Mouse (Mus musculus) embryo, embryonic 11.5 days (tissue): ENCODE results near the gene Trio.

Experiments used
- DNase-seq: peaks from one replicate; pipeline ENCODE4 v3.0.0-alpha.2; 2012; ENCODE audit warnings: low read depth, low spot score

The Trio gene

GRCm38 (mm10) chr15:28037651-28038050, 12.0 kb upstream of the Trio start:
- no peak for DNase-seq

GRCm38 (mm10) chr15:28035601-28036000, 10.0 kb upstream of the Trio start:
- no peak for DNase-seq

DNA sequence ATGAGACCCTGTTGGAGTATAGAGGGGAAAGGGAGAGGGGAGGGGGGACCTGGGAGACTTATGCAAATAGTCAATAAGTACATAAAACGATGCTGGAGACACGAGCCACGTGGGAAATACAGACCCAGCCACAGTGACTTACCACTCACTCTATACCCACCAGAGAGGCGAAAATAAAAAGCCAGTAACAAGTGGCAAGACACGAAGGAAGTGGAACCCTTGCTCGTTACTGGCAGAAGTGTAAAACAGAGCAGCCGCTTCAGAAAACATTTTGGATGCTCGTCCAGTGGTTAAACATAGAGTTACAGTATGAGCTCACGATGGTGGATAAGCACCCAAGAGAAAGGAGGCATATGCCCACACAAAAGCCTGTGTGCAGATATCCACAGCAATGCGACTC, 9.0 kb upstream of the Trio start:
- DNase-seq = no peak

- no peak for DNase-seq
These were observed 3.7 kb upstream of the Trio start for GRCm38 (mm10) chr15:28029371-28029770.

GRCm38 (mm10) chr15:28028542-28028941, 2.9 kb upstream of the Trio start:
- no peak for DNase-seq

DNA sequence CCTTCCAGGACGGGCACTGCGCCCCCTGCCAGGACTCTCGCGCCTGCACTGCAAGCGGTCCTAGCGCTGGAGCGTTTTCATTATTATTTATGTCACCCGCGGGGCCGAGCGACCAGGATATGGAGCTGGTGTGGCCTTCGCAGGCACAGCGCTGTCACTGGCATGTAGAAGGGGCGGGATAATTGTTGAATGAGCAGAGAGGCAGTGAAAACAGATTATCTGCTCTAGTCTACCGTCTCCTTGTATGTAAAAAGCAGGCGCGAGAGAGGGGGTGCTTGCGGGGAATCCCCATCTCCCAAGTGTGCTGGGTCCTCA, 476 bp upstream of the Trio start:
- no peak for DNase-seq

GRCm38 (mm10) chr15:28024965-28025338, 696 bp downstream of the Trio start:
- DNase-seq = peak; percentile 26

DNA sequence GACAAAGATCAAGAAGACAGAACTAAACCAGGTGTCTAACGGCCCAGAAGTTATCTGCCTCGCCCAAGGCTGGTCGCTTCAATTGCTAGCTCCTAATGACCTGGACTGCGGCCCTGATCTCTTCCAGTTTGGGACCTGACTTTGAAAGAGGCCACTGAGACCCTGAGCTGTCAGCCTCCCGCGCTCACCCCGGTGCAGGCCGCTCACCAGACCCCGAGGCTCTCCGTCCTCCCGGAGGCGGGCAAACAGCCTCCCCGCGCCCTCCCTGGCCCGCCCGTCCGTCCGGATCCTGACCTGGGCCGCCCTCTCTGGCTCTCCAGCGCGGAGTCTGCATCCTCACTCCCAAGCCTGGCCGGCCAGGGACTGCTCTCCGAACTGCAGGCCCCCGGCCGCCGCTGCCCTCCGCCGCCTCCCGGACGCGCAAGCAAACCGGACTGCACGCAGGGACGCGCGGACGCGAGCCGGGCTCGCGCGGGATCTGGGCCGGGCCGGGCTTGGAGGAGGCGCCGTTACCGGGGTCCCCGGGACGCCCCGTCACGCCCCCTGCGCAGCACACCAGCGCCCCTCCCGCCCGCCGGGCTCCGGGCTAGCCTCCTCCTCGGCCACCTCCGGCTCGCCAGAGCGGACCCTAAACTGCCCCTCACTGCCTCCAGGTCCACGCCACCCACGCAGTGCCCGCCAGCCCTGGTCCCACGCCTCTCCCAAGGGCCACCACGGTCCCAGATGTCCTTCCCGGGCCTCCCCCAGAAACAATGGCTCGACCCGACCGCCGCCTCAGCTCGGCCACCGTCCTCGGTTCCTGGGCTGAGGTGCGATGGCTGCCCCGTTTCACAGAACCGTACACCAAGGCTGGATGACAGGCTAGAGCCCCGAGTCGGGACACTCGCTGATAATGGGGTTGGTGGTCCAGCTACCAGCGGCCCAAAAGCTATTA, 1.4 kb downstream of the Trio start:
- DNase-seq = peak; percentile 48

GRCm38 (mm10) chr15:28021591-28022209, 3.9 kb downstream of the Trio start:
- DNase-seq = no peak

DNA sequence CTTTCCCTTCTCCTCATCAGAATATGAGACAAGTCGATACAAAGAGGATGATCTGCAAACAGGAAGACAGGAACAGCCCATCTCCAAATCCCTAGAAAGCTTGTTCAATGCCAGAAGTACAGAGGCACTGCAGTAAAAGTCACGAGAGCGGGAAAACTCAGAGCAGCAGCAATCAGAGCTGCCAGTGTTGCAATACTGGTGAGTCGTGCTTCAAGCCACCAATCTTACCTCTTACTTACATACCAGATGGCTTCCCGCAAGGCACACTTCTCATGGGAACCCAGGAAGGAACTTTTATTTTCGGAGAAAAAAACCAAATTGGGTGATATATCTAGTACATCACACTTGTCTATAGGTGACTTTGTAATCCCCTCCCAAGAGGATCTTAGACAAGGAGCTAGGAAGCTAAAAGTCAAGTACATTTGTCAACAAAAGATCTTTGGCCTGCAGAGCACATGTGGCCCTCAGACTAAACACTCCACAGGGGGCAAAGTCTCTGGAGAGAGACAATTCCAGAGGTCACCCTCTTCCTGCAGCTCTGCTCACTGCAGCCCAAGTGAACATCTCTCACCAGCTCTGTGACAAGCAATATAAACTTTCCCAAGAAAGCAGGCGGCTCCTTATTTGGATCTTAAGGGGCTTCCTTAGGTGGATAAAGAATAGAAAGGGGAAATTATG, 6.1 kb downstream of the Trio start:
- DNase-seq = no peak

- no peak for DNase-seq
These were observed 18.1 kb downstream of the Trio start for GRCm38 (mm10) chr15:28007516-28007915.

DNA sequence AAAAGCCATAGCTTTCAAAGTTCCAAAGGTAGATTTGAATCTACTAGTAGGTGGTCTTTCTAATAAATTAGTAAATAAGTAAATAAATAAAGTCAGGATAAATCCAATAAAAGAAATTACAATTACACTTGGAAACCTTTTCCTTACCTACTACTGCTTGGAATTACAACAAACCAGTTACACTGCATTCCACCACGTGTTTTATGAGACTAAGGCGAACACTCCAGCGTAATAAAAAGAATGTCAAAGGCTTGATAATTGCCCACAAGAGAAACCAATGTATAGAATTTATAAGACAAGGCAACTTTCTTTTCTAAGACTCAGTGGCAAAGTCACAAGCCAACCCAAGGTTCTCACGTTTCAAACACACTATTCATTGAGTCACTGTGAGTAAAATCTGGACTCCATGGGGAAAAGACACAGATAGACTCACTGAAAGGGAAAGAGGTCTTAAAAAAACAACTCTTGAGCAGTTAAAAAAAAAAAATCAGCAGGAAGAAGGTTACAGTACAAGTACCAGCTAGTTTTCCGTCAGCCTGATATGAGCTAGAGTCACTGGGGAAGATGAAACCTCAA, 21.4 kb downstream of the Trio start:
- no peak for DNase-seq

DNA sequence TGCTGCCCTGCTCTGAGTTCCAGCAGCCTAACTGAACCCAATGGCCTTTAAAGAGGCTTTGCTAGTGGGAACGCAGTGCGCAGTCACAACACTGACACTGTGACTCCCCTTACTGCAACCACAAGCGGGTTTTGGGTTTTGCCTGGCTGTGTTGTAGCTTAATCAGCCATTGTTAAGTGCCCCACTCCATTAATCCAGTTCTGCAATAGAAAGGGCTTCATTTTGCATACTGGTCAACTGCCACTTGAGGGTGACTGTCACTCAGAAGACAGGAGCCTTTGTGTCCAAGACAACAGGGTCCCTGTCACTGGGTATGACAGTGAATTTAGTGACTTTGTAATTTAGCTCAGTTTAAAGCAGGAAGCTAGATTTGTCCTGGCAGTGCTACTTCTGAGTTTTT, 23.1 kb downstream of the Trio start:
- DNase-seq = no peak

DNA sequence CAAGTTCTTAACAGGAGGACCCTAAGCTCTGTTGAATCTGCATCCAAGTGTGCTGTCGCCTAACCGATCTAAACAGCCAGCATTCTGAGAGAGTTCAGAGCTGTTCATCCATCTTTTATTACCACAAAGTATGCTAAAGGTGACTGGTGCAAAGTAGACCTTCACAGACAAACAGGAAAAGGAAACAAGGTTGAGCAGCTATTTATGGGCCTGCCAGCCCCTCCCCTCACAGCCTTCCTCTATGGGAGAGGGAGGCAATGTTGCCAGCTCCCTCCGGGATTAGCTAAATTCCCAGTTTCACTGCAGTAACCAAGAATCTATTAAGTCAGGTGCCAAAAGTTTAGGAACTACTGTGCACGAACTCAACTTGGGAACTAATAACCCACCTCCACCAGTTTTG, 24.3 kb downstream of the Trio start:
- no peak for DNase-seq

GRCm38 (mm10) chr15:27998621-27999359, 26.9 kb downstream of the Trio start:
- DNase-seq = no peak

DNA sequence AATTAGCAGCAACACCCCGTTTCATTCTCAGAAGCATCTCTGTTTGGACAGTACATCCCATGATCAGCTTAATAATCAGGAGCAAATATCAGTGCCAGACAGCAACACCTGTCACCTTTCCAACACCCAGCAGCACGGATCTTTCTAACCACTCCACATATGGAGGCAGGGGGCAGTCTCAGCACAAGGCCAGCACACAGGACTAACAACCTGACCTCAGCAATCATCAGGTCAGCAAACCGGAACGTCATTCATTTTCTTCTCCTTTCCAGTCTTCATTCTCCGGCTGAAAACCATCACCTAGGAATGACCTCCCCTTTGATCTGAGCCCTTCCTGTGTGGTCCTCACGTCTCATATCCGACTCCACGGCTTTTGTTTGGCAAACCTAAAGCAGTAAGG, 27.7 kb downstream of the Trio start:
- no peak for DNase-seq

- DNase-seq = no peak
These were observed 28.2 kb downstream of the Trio start for GRCm38 (mm10) chr15:27997391-27997841.

GRCm38 (mm10) chr15:27996750-27997149, 28.9 kb downstream of the Trio start:
- DNase-seq = no peak

- no peak for DNase-seq
These were observed 30.2 kb downstream of the Trio start for GRCm38 (mm10) chr15:27995421-27995820.

GRCm38 (mm10) chr15:27994870-27995269, 30.8 kb downstream of the Trio start:
- no peak for DNase-seq

DNA sequence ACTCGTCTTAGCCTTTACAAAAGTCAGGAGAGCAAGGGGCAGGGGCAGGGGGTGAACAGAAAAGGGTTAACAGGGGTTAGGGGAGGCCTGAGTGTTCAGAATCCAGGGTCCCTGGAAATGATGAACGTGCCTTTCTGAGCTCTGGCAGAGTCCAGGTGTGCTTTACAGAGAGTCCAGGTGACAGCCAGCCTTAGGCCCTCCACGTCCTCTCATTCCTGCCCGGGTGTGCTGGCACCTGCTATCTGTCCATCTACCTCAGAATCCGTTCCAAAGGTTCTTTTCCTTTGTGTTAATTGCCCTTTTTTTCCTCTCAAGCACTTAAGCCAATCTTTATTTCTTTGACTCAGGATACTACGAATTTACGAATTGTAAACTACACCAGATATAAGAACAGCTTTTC, 32.1 kb downstream of the Trio start:
- no peak for DNase-seq

DNA sequence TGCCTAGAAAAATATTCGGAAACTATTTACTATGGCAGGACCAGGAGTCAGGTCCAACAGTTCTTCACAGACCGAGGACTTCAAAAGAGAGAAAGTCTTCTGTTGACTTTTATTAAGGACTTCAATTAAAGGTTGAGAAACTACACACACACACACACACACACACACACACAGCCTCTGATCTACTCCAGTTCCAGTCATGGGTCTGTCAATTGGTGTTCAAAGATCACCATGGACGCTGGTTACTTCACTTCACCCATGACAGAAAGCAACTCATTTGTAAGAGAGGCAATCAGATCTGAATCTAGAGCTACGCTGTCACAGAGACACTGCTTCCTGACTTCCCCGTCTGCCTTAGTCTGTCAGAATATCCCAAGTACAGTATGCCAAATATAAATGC, 33.1 kb downstream of the Trio start:
- no peak for DNase-seq
